Mouse (Mus musculus) liver, embryonic 12.5 days (tissue): ENCODE results near the gene Jaml. TPM values are rescaled to one million over a fixed set of nuclear protein-coding genes. Genes with fewer than 3 reads are reported as not detected.

Source experiments
- ATAC-seq: fragments of 200-750 bp; cut with Nextera tagmentation; 2 replicates; pipeline ENCODE4 v1.8.0; 2017; ENCODE audit warnings: moderate number of reproducible peaks, mild to moderate bottlenecking, moderate library complexity
- H3K27ac ChIP-seq: fragments of 300-500 bp; sonication (generic); 2 replicates; pipeline ENCODE4 v1.5.1; 2016; ENCODE audit warnings: mild to moderate bottlenecking
- H3K27me3 ChIP-seq: fragments of 300-500 bp; sonication (generic); replicated peaks from 2 replicates; pipeline ENCODE4 v1.6.1; 2016; ENCODE audit warnings: mild to moderate bottlenecking, moderate library complexity
- H3K36me3 ChIP-seq: fragments of 300-500 bp; sonication (generic); 2 replicates; pipeline ENCODE4 v1.6.1; 2016; ENCODE audit warnings: mild to moderate bottlenecking, moderate library complexity
- H3K4me1 ChIP-seq: fragments of 300-500 bp; sonication (generic); 2 replicates; pipeline ENCODE4 v1.6.1; 2016
- H3K4me2 ChIP-seq: fragments of 300-500 bp; sonication (generic); 2 replicates; pipeline ENCODE4 v1.6.1; 2016; ENCODE audit warnings: mild to moderate bottlenecking, moderate library complexity
- H3K4me3 ChIP-seq: fragments of 300-500 bp; sonication (generic); 2 replicates; pipeline ENCODE4 v1.5.1; 2016; ENCODE audit warnings: mild to moderate bottlenecking, moderate library complexity
- H3K9ac ChIP-seq: fragments of 300-500 bp; sonication (generic); 2 replicates; pipeline ENCODE4 v1.6.1; 2016; ENCODE audit warnings: mild to moderate bottlenecking, moderate library complexity
- H3K9me3 ChIP-seq: fragments of 300-500 bp; sonication (generic); replicated peaks from 2 replicates; pipeline ENCODE4 v1.6.1; 2016; ENCODE audit warnings: mild to moderate bottlenecking, moderate library complexity
- WGBS: fragments of 180-500 bp; shearing (Covaris S2); methylation state at CpG from one replicate; pipeline ENCODE4 v1.1.7; 2016; ENCODE audit not compliant: insufficient replicate concordance; 5-methylcytosine and 5-hydroxymethylcytosine counted together
- polyA plus RNA-seq: library from polyadenylated mRNA; unstranded; fragments of >200 nt; fragmentation: Nextera tagmentation; extraction: Ambion mirVana; gene quantifications from 2 replicates; pipeline ENCODE4 v1.2.1, GENCODE M21; 2016

Gene Jaml
- polyA plus RNA-seq, 1 experiment from 2014 or later, result not detected

DNA sequence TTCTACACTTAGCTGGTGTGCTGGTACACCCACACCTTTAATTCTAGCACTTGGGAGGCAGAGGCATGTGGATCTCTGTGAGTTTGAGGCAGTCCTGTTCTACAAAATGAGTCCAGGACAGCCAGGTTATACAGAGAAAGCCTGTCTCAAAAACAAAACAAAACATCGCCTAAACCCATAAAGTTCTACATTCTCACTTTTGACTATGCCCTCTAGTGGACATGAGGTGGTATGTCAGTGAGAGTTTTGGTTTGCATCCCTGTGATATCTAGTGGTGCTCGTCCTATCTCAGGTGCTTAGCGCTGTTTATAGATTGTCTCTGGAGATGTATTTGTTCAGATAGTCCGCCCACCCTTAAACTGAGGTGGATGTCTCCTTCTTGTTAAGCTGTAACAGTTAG, 30.5 kb upstream of the Jaml start:
- no peaks in the 10 kb centered on the region for H3K4me1 ChIP-seq
- no peaks in the 10 kb centered on the region for H3K9me3 ChIP-seq
- no peak overlapping the region for H3K4me2 ChIP-seq
- no peak overlapping the region for H3K27ac ChIP-seq
- no peak for ATAC-seq
- H3K4me3 ChIP-seq, result no peak overlapping the region
- no peak overlapping the region for H3K9ac ChIP-seq
- H3K27me3 ChIP-seq, result peaks cover 26% of the 10 kb centered on the region
- no peaks in the 10 kb centered on the region for H3K36me3 ChIP-seq
- WGBS, result 25% methylated on average over 4 of the region's 4 CpGs

DNA sequence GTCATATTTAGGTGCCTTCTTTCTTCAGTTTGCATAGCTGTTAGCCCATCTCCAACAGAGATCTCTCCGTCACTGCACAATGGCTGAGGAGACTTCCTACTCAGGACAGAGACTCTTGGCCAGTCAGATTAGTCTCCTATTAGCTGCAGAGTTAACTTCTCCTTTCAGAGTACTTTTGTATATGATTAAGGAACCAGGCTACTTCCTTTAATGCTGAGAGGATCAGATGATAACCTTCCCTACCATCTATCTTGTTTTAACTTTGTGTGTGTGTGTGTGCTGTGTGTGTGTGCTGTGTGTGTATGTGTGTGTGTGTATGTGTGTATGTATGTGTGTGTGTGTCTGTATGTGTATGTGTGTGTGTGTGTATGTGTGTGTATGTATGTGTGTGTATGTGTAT, 29.3 kb upstream of the Jaml start:
- Histone ChIP-seq H3K4me1 (no peaks in the 10 kb centered on the region), H3K36me3 (no peaks in the 10 kb centered on the region), H3K27ac (no peak overlapping the region), H3K27me3 (peaks cover 21% of the 10 kb centered on the region), H3K9ac (no peak overlapping the region), H3K4me3 (no peak overlapping the region), H3K9me3 (no peaks in the 10 kb centered on the region), H3K4me2 (no peak overlapping the region)
- WGBS, result 33% methylated on average over 1 of the region's 1 CpGs
- no peak for ATAC-seq

DNA sequence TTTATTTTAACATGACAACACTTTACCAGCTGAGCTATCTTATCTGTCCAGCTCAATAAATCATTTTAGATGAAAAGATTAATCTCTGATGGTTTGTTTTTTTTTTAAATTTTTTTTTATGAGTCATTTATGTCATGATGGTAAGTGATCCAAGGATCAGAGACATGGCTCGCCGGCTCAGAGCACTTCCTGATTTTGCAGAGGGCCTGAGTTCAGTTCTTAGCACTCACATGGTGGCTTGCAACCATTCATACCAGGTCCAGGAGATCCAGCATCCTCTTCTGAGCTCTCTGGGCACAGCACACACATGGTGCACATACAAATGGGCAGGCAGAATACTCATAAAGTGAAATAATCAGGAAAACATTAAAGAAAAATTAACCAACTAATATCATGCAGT, 28.7 kb upstream of the Jaml start:
- Histone ChIP-seq H3K27ac (no peak overlapping the region), H3K4me1 (no peaks in the 10 kb centered on the region; the same call in 1 of the 2 replicates), H3K36me3 (no peaks in the 10 kb centered on the region), H3K9me3 (no peaks in the 10 kb centered on the region), H3K9ac (no peak overlapping the region), H3K4me3 (no peak overlapping the region), H3K27me3 (peaks cover 21% of the 10 kb centered on the region), H3K4me2 (no peak overlapping the region)
- no peak for ATAC-seq
- 70% methylated on average over 2 of the region's 2 CpGs for WGBS

DNA sequence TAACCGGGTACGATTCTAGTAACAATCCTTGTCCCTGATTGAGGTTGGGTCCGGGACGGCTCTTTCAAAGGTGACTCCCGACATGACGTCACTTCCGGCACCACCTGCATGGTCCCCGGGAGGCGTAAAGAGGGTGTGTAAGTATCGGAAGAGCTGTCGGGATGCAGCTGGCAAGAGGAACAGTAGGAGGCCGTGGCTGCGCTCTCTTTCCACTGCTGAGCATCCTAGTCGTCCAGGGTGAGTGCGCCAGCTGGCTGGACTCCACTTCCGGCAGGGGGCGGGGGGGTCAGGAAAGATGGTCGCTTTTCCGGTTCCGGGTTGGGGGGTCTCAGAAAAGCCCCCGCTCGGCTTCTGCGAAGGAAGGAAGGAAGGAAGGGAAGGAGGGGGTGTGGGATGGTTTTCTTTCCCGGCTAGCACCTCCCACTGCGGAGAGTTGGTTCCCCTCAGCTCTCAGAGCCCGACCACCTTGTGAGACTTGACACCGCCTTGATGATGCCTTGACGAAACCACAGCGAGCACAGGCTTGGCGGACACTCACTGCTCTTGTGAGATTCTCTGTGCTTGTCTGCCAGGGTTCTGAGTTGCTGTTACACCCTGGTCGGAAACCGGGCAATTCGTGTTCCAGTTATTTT, 23.8 kb upstream of the Jaml start, which contains the start of gene Mpzl3:
Mpzl3 (plus strand) TSS at position 105 of the 632 bp plus-strand sequence.
- ATAC-seq, result peak; percentile 46; the same call in 1 of the 2 replicates
- peak within 1 kb of the TSS; percentile 35; the same call in 1 of the 2 replicates for H3K9ac ChIP-seq

DNA sequence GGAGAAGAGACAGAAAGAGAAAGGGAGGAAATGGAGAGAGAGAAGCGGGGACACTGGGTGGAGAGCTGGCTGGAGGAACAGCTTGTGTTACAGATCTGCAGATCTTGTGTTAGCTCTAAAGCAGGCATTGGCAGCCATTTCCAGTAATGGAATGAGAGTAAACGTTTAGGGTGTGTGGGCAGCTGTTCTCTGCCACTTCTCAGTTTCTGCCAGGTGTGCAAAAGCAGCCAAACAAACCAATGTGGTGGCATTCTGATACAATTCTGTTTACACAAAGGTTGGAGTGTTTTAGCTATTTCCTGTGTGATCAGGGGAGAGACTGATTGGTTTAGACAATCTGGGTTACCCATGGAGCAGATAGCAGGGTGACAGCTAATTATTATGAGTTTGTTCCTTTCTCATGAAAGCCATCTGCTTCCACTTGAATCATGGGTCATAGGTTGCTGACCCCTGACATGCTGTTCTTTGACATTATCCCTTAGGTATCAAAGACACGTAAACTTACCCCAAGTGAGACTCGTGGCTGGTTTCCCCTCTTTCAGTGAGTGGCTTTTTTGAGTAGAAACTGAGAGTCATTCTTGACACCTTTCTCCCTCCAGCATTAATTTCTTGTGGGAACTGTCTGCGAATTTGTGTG, 20.6 kb upstream of the Jaml start:
- H3K9ac ChIP-seq, result no peak overlapping the region
- H3K36me3 ChIP-seq, result no peaks in the 10 kb centered on the region
- H3K4me2 ChIP-seq, result no peak overlapping the region
- H3K4me1 ChIP-seq, result no peaks in the 10 kb centered on the region; the same call in 1 of the 2 replicates
- H3K27me3 ChIP-seq, result peaks cover 44% of the 10 kb centered on the region
- H3K4me3 ChIP-seq, result no peak overlapping the region
- H3K9me3 ChIP-seq, result no peaks in the 10 kb centered on the region
- no peak for ATAC-seq
- no peak overlapping the region for H3K27ac ChIP-seq
- WGBS, result 42% methylated on average over 5 of the region's 5 CpGs

More for the DNA sequence above, 23.8 kb upstream of the Jaml start, which contains the start of gene Mpzl3:
- peak within 1 kb of the TSS; percentile 71 for H3K4me2 ChIP-seq
- H3K27ac ChIP-seq, result peak within 1 kb of the TSS; percentile 78
- WGBS, result 2% methylated on average over 33 of the region's 33 CpGs
- H3K4me3 ChIP-seq, result peak within 1 kb of the TSS; percentile 62
- no peaks in the 10 kb centered on the region for H3K9me3 ChIP-seq
- H3K4me1 ChIP-seq, result no peaks in the 10 kb centered on the region; the same call in 1 of the 2 replicates
- H3K27me3 ChIP-seq, result peaks cover 46% of the 10 kb centered on the region
- no peaks in the 10 kb centered on the region for H3K36me3 ChIP-seq

DNA sequence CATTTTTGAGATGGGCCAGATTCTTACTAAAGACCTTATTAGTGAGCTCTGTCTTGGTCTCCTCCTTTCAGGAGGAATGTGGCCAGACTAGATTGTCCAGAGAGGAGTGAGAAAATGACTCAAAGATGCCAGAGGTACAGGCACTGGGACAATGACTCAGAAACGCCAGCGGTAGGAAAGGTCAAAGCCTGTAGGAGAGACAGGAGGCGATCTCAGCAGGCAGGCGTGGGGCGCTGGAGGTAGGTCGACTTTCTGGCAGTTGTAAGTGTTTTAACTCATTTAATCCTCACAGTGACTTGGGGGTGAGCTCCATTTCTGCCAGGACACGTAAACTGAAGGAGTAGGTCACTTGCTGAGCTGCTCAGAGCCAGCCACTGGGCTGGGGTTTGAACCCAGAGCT, 18.8 kb upstream of the Jaml start:
- Histone ChIP-seq H3K36me3 (no peaks in the 10 kb centered on the region), H3K4me2 (no peak overlapping the region), H3K4me3 (no peak overlapping the region), H3K27me3 (peaks cover 32% of the 10 kb centered on the region), H3K9ac (no peak overlapping the region), H3K27ac (no peak overlapping the region), H3K4me1 (no peaks in the 10 kb centered on the region; the same call in 1 of the 2 replicates), H3K9me3 (no peaks in the 10 kb centered on the region)
- WGBS, result 38% methylated on average over 7 of the region's 7 CpGs
- no peak for ATAC-seq

DNA sequence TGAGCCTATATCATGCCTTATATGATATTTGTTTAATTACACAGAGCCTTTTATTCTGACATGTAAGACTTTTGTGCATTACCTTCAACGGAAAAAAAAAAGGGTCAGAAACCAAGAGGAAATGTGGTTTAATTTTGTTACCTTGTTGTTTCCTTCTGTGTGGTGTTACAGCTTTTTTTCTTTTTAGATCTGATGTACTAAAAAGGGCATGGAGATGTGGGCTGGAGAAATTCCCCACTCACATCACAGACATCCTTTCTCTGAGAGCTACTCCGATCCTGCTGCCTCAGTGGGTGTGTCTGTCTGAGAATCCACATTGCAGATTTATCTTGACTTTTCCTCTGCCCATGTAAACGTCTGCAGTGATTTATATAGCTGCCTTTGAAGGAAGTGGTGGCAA, 16.3 kb upstream of the Jaml start:
- no peaks in the 10 kb centered on the region for H3K4me1 ChIP-seq
- H3K4me2 ChIP-seq, result no peak overlapping the region
- no peak for ATAC-seq
- peaks cover 17% of the 10 kb centered on the region for H3K27me3 ChIP-seq
- H3K36me3 ChIP-seq, result no peaks in the 10 kb centered on the region
- no peak overlapping the region for H3K9ac ChIP-seq
- no peak overlapping the region for H3K27ac ChIP-seq
- no peak overlapping the region for H3K4me3 ChIP-seq
- H3K9me3 ChIP-seq, result no peaks in the 10 kb centered on the region
- 48% methylated on average over 3 of the region's 3 CpGs for WGBS

DNA sequence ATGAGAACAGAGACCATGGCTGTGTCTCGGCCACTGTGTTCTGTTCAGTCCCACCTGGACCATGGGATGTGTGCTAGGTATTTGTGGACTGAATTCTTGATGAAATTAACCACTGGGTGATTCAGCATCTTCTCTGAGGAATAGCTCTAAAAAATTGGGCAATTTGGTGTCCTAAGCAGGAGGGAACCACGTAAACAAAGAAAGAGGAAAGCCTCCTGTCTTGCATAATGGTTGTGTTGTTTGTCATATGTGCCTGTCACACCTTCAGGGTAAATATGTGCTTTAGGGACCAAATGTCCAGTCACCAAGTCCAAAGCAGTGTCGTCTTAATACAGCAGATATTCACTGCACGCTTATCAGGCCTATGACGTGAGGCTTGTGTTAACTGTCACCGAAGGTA, 14.6 kb upstream of the Jaml start:
- no peaks in the 10 kb centered on the region for H3K4me1 ChIP-seq
- no peak for ATAC-seq

DNA sequence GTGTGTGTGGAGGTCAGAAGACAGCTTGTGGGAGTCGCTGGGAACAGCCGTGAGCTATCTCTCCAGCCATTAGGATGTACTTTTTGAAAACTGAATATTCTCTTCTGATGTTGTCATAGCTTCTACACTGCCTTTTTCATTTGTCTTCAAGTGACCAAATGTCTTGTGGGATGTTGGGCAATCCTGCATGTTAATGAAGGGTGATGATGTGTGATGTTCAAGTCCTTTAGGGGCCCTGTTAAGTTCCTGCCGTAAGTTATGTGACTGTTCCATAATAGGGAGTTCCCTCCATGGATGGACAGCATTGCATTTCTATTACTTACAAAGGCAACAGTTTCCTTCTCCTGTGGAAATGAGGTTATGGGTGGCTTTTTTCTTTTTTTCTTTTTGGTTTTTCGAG, 12.2 kb upstream of the Jaml start:
- H3K9me3 ChIP-seq, result no peaks in the 10 kb centered on the region
- no peaks in the 10 kb centered on the region; the same call in 1 of the 2 replicates for H3K27me3 ChIP-seq
- no peak overlapping the region for H3K9ac ChIP-seq
- H3K27ac ChIP-seq, result no peak overlapping the region
- 70% methylated on average over 4 of the region's 4 CpGs for WGBS
- ATAC-seq, result no peak
- no peaks in the 10 kb centered on the region for H3K36me3 ChIP-seq
- no peak overlapping the region for H3K4me3 ChIP-seq
- H3K4me1 ChIP-seq, result no peaks in the 10 kb centered on the region
- no peak overlapping the region for H3K4me2 ChIP-seq

More for the DNA sequence above, 14.6 kb upstream of the Jaml start:
- H3K27me3 ChIP-seq, result peaks cover 4% of the 10 kb centered on the region
- no peak overlapping the region for H3K4me3 ChIP-seq
- no peaks in the 10 kb centered on the region for H3K9me3 ChIP-seq
- no peak overlapping the region for H3K27ac ChIP-seq
- no peak overlapping the region for H3K4me2 ChIP-seq
- no peaks in the 10 kb centered on the region for H3K36me3 ChIP-seq
- WGBS, result 62% methylated on average over 6 of the region's 6 CpGs
- no peak overlapping the region for H3K9ac ChIP-seq

DNA sequence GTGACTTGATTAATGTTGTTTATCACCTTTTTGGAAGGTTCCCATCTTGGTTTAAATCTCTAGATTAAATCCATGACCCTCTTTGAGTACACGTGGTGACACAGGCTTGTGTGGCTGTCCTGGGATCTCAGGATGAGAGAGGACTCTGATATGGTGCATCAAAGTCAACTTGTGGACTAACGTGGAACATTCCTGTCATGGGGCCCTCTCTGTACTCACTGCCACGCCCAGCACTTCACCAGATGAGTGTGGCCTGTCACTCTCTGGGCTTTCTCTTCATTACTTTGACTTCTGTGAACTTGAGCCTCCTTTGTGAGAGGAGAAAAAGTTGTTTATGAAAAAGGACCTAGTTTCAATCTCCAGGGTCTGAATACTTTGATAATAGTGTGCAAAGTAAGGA, 7.2 kb upstream of the Jaml start:
- Histone ChIP-seq H3K9ac (no peak overlapping the region), H3K4me3 (no peak overlapping the region), H3K4me1 (no peaks in the 10 kb centered on the region), H3K27me3 (no peaks in the 10 kb centered on the region), H3K36me3 (no peaks in the 10 kb centered on the region), H3K9me3 (no peaks in the 10 kb centered on the region), H3K27ac (no peak overlapping the region), H3K4me2 (no peak overlapping the region)
- no peak for ATAC-seq
- WGBS, result 42% methylated on average over 3 of the region's 3 CpGs

DNA sequence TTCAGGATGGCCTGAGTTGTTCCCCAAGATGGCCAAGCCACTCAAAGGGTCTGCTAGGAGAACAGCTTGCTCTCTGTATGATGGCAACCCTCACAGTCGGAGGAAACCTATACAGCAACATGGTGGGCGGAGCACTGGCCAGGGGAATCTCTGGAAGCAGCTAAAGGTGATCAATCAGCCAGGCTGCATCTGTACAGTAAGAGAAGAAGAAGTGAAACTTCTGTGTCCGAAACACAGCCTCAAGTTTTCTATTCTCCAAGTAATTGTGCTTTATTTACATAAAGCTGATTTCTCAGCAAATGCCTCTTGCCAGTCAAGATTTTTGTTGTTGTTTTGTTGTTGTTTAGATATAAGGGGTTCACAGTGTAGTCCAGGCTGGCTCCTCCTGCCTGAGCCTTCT, 1.1 kb upstream of the Jaml start:
- 36% methylated on average over 3 of the region's 3 CpGs for WGBS
- no peak overlapping the region for H3K27ac ChIP-seq
- ATAC-seq, result no peak

DNA sequence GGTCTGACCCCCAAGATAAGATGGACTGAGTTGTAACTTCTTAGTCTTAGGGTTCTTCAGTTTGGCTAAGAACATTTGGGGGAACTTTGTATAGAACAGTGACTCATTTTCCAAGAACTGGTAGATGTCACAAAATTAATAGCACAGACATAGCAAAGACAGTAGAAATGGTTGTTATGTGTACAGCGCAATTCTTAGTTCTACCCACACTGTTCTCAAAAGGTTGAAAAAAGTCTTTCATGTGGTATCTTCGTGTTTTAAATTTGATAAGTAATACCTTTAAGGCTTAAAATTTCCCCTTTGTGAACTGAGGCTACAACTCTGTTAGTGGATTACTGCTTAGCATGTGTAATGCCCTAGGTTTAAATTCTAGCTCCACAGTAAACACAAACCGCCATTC, 4.1 kb downstream of the Jaml start:
- Histone ChIP-seq H3K9ac (no peak overlapping the region), H3K27me3 (peaks cover 12% of the 10 kb centered on the region), H3K4me2 (no peak overlapping the region), H3K9me3 (no peaks in the 10 kb centered on the region), H3K4me3 (no peak overlapping the region), H3K36me3 (no peaks in the 10 kb centered on the region), H3K4me1 (no peaks in the 10 kb centered on the region), H3K27ac (no peak overlapping the region)
- WGBS, result 60% methylated on average over 3 of the region's 3 CpGs
- ATAC-seq, result no peak

More for the DNA sequence above, 1.1 kb upstream of the Jaml start:
- Histone ChIP-seq H3K9ac (no peak overlapping the region), H3K27me3 (0 out of 2 replicates have a peak, but pooled peaks cover 9% of the 10 kb centered on the region), H3K9me3 (no peaks in the 10 kb centered on the region), H3K4me1 (no peaks in the 10 kb centered on the region), H3K4me3 (no peak overlapping the region), H3K4me2 (no peak overlapping the region), H3K36me3 (no peaks in the 10 kb centered on the region)
